Mouse (Mus musculus) liver, embryonic 14.5 days (tissue): ENCODE measurements around the gene Pkd1. TPM values are rescaled to one million over a fixed set of nuclear protein-coding genes. Genes with fewer than 3 reads are reported as not detected.
A peak's percentile ranks its signal among the peaks of the same experiment; 100 is the strongest.

Source experiments
- ATAC-seq: fragments of 200-750 bp; cut with Nextera tagmentation; 2 replicates; pipeline ENCODE4 v1.8.0; 2017; ENCODE audit warnings: moderate number of reproducible peaks, mild to moderate bottlenecking, moderate library complexity; ENCODE audit not compliant: insufficient read depth
- DNase-seq, 3 experiments: peaks; one replicate each; pipeline ENCODE4 v3.0.0-alpha.2; 2012 to 2013; ENCODE audit warnings: low read depth in 3 of 3, low spot score in 3 of 3
- H3K27ac ChIP-seq: fragments of 300-500 bp; sonication (generic); 2 replicates; pipeline ENCODE4 v1.5.1; 2014; ENCODE audit warnings: moderate library complexity, mild to moderate bottlenecking, control low read depth, inconsistent platforms
- H3K27me3 ChIP-seq: fragments of 300-500 bp; sonication (generic); 2 replicates; pipeline ENCODE4 v1.6.1; 2014; ENCODE audit warnings: mild to moderate bottlenecking, low read length, moderate library complexity; ENCODE audit not compliant: control insufficient read depth, insufficient read depth
- H3K36me3 ChIP-seq: fragments of 300-500 bp; sonication (generic); replicated peaks from 2 replicates; pipeline ENCODE4 v1.6.1; 2014; ENCODE audit warnings: low read depth; ENCODE audit not compliant: control insufficient read depth, insufficient read depth
- H3K4me1 ChIP-seq, 2 experiments: fragments of 200-500 bp in 1 of 2; fragments of 300-500 bp in 1 of 2; sonication (generic) in 1 of 2; replicated peaks; 2 replicates each; pipeline ENCODE4 v1.6.1; 2012 to 2014; ENCODE audit warnings: antibody characterized with exemption in 1 of 2, inconsistent platforms in 1 of 2, low read length in 1 of 2; ENCODE audit not compliant: control insufficient read depth in 2 of 2, insufficient read depth in 2 of 2
- H3K4me2 ChIP-seq: fragments of 300-500 bp; sonication (generic); 2 replicates; pipeline ENCODE4 v1.6.1; 2014; ENCODE audit warnings: low read depth, mild to moderate bottlenecking, control low read depth, moderate library complexity
- H3K4me3 ChIP-seq, 2 experiments: fragments of 200-500 bp in 1 of 2; fragments of 300-500 bp in 1 of 2; sonication (generic) in 1 of 2; 2 replicates each; pipeline ENCODE4 v1.5.1; 2012 to 2014; ENCODE audit warnings: low read depth in 2 of 2, low read length in 2 of 2, mild to moderate bottlenecking in 2 of 2, control low read depth in 1 of 2, inconsistent platforms in 1 of 2, moderate library complexity in 1 of 2; ENCODE audit not compliant: insufficient read depth in 1 of 2
- H3K9ac ChIP-seq: fragments of 300-500 bp; sonication (generic); replicated peaks from 2 replicates; pipeline ENCODE4 v1.6.1; 2014; ENCODE audit warnings: mild to moderate bottlenecking, control low read depth, moderate library complexity
- H3K9me3 ChIP-seq: fragments of 300-500 bp; sonication (generic); 2 replicates; pipeline ENCODE4 v1.6.1; 2016; ENCODE audit warnings: low read length, mixed read lengths; ENCODE audit not compliant: control insufficient read depth
- CTCF ChIP-seq: IDR thresholded peaks from 2 replicates; pipeline ENCODE4 v1.5.1; 2016; ENCODE audit warnings: antibody characterized with exemption, low read depth, control low read depth
- EP300 ChIP-seq: IDR thresholded peaks from 2 replicates; pipeline ENCODE4 v1.6.1; 2016; ENCODE audit warnings: antibody characterized with exemption, low read depth
- WGBS: fragments of 180-500 bp; shearing (Covaris S2); extraction: QIAGEN DNeasy Blood & Tissue Kit; methylation state at CpG from one replicate; pipeline ENCODE4 v1.1.7; 2014; ENCODE audit not compliant: insufficient replicate concordance; 5-methylcytosine and 5-hydroxymethylcytosine counted together
- polyA plus RNA-seq, 2 experiments: library from polyadenylated mRNA; depleted of rRNA in 1 of 2; stranded (reverse) in 1 of 2; unstranded in 1 of 2; fragments of >200 nt; fragmentation: Nextera tagmentation in 1 of 2; extraction: Ambion mirVana in 1 of 2; gene quantifications; 2 replicates each; pipeline versions ENCODE4 v1.2.1 to v1.2.3; 2012 to 2014

Pkd1 gene
- polyA plus RNA-seq, 2 experiments, result 1.8 to 3.4 TPM

GRCm38 (mm10) chr17:24563638-24564037, 14.0 kb downstream of the Pkd1 start:
- H3K4me2 ChIP-seq, result no peak overlapping the region
- DNase-seq, result no peak

GRCm38 (mm10) chr17:24564422-24564821, 14.8 kb downstream of the Pkd1 start:
- no peak overlapping the region for H3K4me3 ChIP-seq
- DNase-seq, result no peak
- WGBS, result 74% methylated on average over 4 of the region's 4 CpGs
- no peak overlapping the region for H3K27ac ChIP-seq
- no peak for ATAC-seq
- TF ChIP-seq EP300 (no peak), CTCF (no peak)
- H3K4me2 ChIP-seq, result no peak overlapping the region
- H3K9me3 ChIP-seq, result no peaks in the 10 kb centered on the region
- no peak overlapping the region for H3K9ac ChIP-seq
- peaks cover 5 to 7% of the 10 kb centered on the region in 2 experiments; a peak in 2 of 4 replicates for H3K4me1 ChIP-seq
- H3K27me3 ChIP-seq, result no peaks in the 10 kb centered on the region
- H3K36me3 ChIP-seq, result no peaks in the 10 kb centered on the region

More at GRCm38 (mm10) chr17:24563638-24564037, 14.0 kb downstream of the Pkd1 start:
- Histone ChIP-seq H3K4me1 (peaks cover 6 to 7% of the 10 kb centered on the region in 2 experiments; a peak in 2 of 4 replicates), H3K27me3 (no peaks in the 10 kb centered on the region), H3K4me3 (no peak overlapping the region), H3K36me3 (no peaks in the 10 kb centered on the region), H3K27ac (no peak overlapping the region), H3K9ac (no peak overlapping the region), H3K9me3 (no peaks in the 10 kb centered on the region)
- TF ChIP-seq CTCF, result no peak
- TF ChIP-seq EP300, result no peak
- no peak for ATAC-seq
- 44% methylated on average over 5 of the region's 5 CpGs for WGBS

GRCm38 (mm10) chr17:24565092-24565491, 15.5 kb downstream of the Pkd1 start:
- no peak overlapping the region for H3K9ac ChIP-seq
- no peaks in the 10 kb centered on the region for H3K27me3 ChIP-seq
- 67% methylated on average over 3 of the region's 3 CpGs for WGBS
- H3K4me2 ChIP-seq, result no peak overlapping the region
- no peaks in the 10 kb centered on the region for H3K9me3 ChIP-seq
- H3K4me3 ChIP-seq, result no peak overlapping the region
- TF ChIP-seq CTCF, result no peak
- no peak for TF ChIP-seq EP300
- H3K36me3 ChIP-seq, result no peaks in the 10 kb centered on the region
- DNase-seq (no peak), ATAC-seq (no peak)
- H3K27ac ChIP-seq, result no peak overlapping the region
- peaks cover 3 to 7% of the 10 kb centered on the region in 2 experiments; a peak in 2 of 4 replicates for H3K4me1 ChIP-seq

- H3K9me3 ChIP-seq, result no peaks in the 10 kb centered on the region
- no peaks in the 10 kb centered on the region for H3K36me3 ChIP-seq
- H3K9ac ChIP-seq, result no peak overlapping the region
- DNase-seq (no peak), ATAC-seq (no peak)
- TF ChIP-seq EP300, result no peak
- TF ChIP-seq CTCF, result peak; percentile 11; the same call in 1 of the 2 replicates
- peaks cover 3 to 7% of the 10 kb centered on the region in 2 experiments; a peak in 2 of 4 replicates for H3K4me1 ChIP-seq
- WGBS, result 65% methylated on average over 3 of the region's 3 CpGs
- H3K27me3 ChIP-seq, result no peaks in the 10 kb centered on the region
- H3K27ac ChIP-seq, result no peak overlapping the region
- H3K4me3 ChIP-seq, result no peak overlapping the region
- H3K4me2 ChIP-seq, result no peak overlapping the region
Observed at GRCm38 (mm10) chr17:24565792-24566191, 16.2 kb downstream of the Pkd1 start.

GRCm38 (mm10) chr17:24567034-24567779, 17.6 kb downstream of the Pkd1 start:
- H3K9me3 ChIP-seq, result no peaks in the 10 kb centered on the region
- peak; percentile 9 to 13 (median 10) for DNase-seq
- H3K4me1 ChIP-seq, result peaks cover 3 to 7% of the 10 kb centered on the region in 2 experiments; a peak in 2 of 4 replicates
- no peak overlapping the region for H3K4me3 ChIP-seq
- no peak overlapping the region; the same call in 1 of the 2 replicates for H3K9ac ChIP-seq
- no peak for TF ChIP-seq EP300
- TF ChIP-seq CTCF, result no peak
- 44% methylated on average over 8 of the region's 8 CpGs for WGBS
- ATAC-seq, result peak; percentile 59
- no peaks in the 10 kb centered on the region for H3K36me3 ChIP-seq
- H3K27ac ChIP-seq, result no peak overlapping the region
- H3K4me2 ChIP-seq, result no peak overlapping the region
- H3K27me3 ChIP-seq, result no peaks in the 10 kb centered on the region
